Mouse (Mus musculus): Measurements from ENCODE around the gene Kri1. TPM values are rescaled to one million over a fixed set of nuclear protein-coding genes. Genes with fewer than 3 reads are reported as not detected.
"Not testable (repeated sequence)": the region's sequence is repeated elsewhere in the genome, so short reads cannot be mapped to it uniquely, and the experiment has no call there.

Gene Kri1
- polyA plus RNA-seq, 1 experiment from 2014 or later: 9.9 TPM

DNA sequence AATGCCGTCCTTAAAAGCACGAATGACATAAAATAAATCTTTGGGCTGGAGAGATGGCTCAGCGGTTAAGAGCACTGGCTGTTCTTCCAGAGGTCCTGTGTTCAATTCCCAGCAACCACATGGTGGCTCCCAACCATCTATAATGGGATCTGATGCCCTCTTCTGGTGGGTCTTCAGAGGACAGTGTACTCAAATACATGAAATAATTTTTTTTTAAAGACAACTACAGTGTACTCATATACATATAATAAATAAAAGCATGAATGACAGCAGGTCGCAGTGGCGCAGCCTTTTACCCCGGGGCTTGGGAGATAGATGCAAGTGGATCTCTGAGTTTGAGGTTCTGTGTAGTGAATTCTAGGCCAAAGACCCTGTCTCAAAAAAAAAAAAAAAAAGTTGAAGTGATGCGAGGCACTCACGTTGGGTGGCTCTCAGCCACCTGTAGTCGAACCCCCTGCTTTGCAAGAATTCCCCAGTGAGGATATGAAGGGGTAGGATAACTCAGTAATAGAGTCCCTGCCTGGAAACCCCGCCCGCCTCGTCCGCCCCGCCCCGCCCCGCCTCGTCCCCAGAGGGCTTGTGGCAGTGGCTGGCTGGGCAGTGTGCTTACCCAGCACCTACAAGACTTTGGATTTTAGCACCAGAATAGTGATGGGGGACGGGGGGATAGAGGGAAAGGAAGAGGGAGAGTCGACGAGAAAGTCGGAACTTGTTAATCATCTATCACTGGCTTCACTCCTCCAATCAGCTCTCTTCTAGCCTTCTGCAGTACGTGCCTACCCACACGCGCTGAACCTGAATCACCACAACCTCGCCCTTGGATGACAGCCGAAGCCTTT is 63.0 kb downstream of the Kri1 start:
- Histone ChIP-seq H3K36me3 (peaks cover 9% of the 10 kb centered on the region), H3K4me3 (replicated peaks) (peak overlapping the region; percentile 51), H3K27ac (peak overlapping the region; percentile 44), H3K4me1 (replicated peaks) (peaks cover 58% of the 10 kb centered on the region), H3K27me3 (no peaks in the 10 kb centered on the region), H3K9ac (peak overlapping the region; percentile 41; the same call in 1 of the 2 replicates), H3K4me2 (peak overlapping the region; percentile 72), H3K9me3 (replicated peaks) (no peaks in the 10 kb centered on the region; the same call in 1 of the 2 replicates)
- DNase-seq (peak; percentile 64), ATAC-seq (ENCODE audit: low read depth) (no peak)
- 18% methylated on average over 26 of the region's 26 CpGs for WGBS (ENCODE audit: insufficient replicate concordance)

GRCm38 (mm10) chr9:21223906-21224305 is 63.9 kb downstream of the Kri1 start:
- ATAC-seq (ENCODE audit: low read depth) (no peak), DNase-seq (no peak)
- peaks cover 54% of the 10 kb centered on the region for H3K4me1 ChIP-seq (replicated peaks)
- WGBS (ENCODE audit: insufficient replicate concordance): 77% methylated on average over 6 of the region's 6 CpGs
- H3K27me3 ChIP-seq: no peaks in the 10 kb centered on the region
- 0 out of 2 replicates have a peak, but pooled peaks cover under 1% of the 10 kb centered on the region for H3K36me3 ChIP-seq
- no peak overlapping the region for H3K4me2 ChIP-seq
- no peaks in the 10 kb centered on the region; the same call in 1 of the 2 replicates for H3K9me3 ChIP-seq (replicated peaks)
- no peak overlapping the region for H3K9ac ChIP-seq
- no peak overlapping the region for H3K4me3 ChIP-seq (replicated peaks)
- H3K27ac ChIP-seq: no peak overlapping the region

DNA sequence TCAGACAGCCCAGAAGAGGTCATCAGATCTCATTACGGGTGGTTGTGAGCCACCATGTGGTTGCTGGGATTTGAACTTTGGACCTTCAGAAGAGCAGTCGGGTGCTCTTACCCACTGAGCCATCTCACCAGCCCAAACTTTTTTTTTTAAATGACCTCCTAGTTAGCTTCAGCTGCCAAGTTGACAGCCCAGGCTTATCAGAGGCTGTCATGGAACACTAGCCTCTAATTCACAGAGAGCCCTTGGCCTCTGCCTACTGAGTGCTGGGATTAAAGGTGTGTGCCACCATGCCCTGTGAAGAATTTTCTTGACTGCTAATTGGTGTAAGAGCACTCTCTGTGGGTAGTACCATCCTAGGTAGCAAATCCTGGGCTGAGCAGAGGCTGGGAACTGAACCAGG is 64.3 kb downstream of the Kri1 start:
- H3K4me2 ChIP-seq; H3K9me3 ChIP-seq (replicated peaks); ATAC-seq (ENCODE audit: low read depth); DNase-seq; H3K27me3 ChIP-seq; H3K36me3 ChIP-seq; H3K27ac ChIP-seq; H3K4me3 ChIP-seq (replicated peaks); H3K9ac ChIP-seq: not testable (repeated sequence)
- WGBS (ENCODE audit: insufficient replicate concordance): 76% methylated on average over 2 of the region's 2 CpGs
- peaks cover 54% of the 10 kb centered on the region for H3K4me1 ChIP-seq (replicated peaks)

Other genes with a start within 250 kb of the Kri1 start
- 0.38 TPM in 1 of 2 replicates, not detected in the other for gene Zglp1, start 220.9 kb downstream of the Kri1 start, polyA plus RNA-seq (2015; fragmentation: Nextera tagmentation; extraction: Ambion mirVana)
- gene Gm49373, start 214.9 kb downstream of the Kri1 start, polyA plus RNA-seq (2015; fragmentation: Nextera tagmentation; extraction: Ambion mirVana): 0.56 and 0.68 TPM in 2 replicates
- gene Fdx1l, start 214.4 kb downstream of the Kri1 start, polyA plus RNA-seq (2015; fragmentation: Nextera tagmentation; extraction: Ambion mirVana): 36.6 and 41.0 TPM in 2 replicates
- 1.3 and 1.6 TPM in 2 replicates for gene Gm38431, start 196.0 kb downstream of the Kri1 start, polyA plus RNA-seq (2015; fragmentation: Nextera tagmentation; extraction: Ambion mirVana)
- gene Raver1, start 196.0 kb downstream of the Kri1 start, polyA plus RNA-seq (2015; fragmentation: Nextera tagmentation; extraction: Ambion mirVana): 18.4 and 27.0 TPM in 2 replicates
- gene Tyk2, start 156.7 kb downstream of the Kri1 start, polyA plus RNA-seq (2015; fragmentation: Nextera tagmentation; extraction: Ambion mirVana): 6.2 and 7.2 TPM in 2 replicates
- 170 and 200 TPM in 2 replicates for gene Cdc37, start 138.0 kb downstream of the Kri1 start, polyA plus RNA-seq (2015; fragmentation: Nextera tagmentation; extraction: Ambion mirVana)
- gene Pde4a, start 122.3 kb downstream of the Kri1 start, polyA plus RNA-seq (2015; fragmentation: Nextera tagmentation; extraction: Ambion mirVana): 2.0 and 2.1 TPM in 2 replicates
- gene Keap1, start 48.6 kb downstream of the Kri1 start, polyA plus RNA-seq (2015; fragmentation: Nextera tagmentation; extraction: Ambion mirVana): 31.9 TPM in 2 replicates
- 0.03 and 0.10 TPM in 2 replicates for gene S1pr5, start 39.5 kb downstream of the Kri1 start, polyA plus RNA-seq (2015; fragmentation: Nextera tagmentation; extraction: Ambion mirVana)
- gene Atg4d, start 22.7 kb downstream of the Kri1 start, polyA plus RNA-seq (2015; fragmentation: Nextera tagmentation; extraction: Ambion mirVana): 85.5 and 86.2 TPM in 2 replicates
- gene Cdkn2d, start 3.4 kb upstream of the Kri1 start, polyA plus RNA-seq (2015; fragmentation: Nextera tagmentation; extraction: Ambion mirVana): 104 and 105 TPM in 2 replicates
- 0.17 and 0.24 TPM in 2 replicates for gene Ap1m2, start 24.4 kb upstream of the Kri1 start, polyA plus RNA-seq (2015; fragmentation: Nextera tagmentation; extraction: Ambion mirVana)
- 17.3 and 19.1 TPM in 2 replicates for gene Slc44a2, start 32.7 kb upstream of the Kri1 start, polyA plus RNA-seq (2015; fragmentation: Nextera tagmentation; extraction: Ambion mirVana)
- 50.9 and 58.8 TPM in 2 replicates for gene Ilf3, start 79.9 kb upstream of the Kri1 start, polyA plus RNA-seq (2015; fragmentation: Nextera tagmentation; extraction: Ambion mirVana)
- gene Qtrt1, start 123.9 kb upstream of the Kri1 start, polyA plus RNA-seq (2015; fragmentation: Nextera tagmentation; extraction: Ambion mirVana): 24.3 and 28.6 TPM in 2 replicates
- 51.8 and 56.8 TPM in 2 replicates for gene Dnm2, start 136.9 kb upstream of the Kri1 start, polyA plus RNA-seq (2015; fragmentation: Nextera tagmentation; extraction: Ambion mirVana)
- gene Tmed1, start 222.3 kb upstream of the Kri1 start, polyA plus RNA-seq (2015; fragmentation: Nextera tagmentation; extraction: Ambion mirVana): 36.9 and 38.5 TPM in 2 replicates
- 3.5 and 4.1 TPM in 2 replicates for gene AB124611, start 238.2 kb upstream of the Kri1 start, polyA plus RNA-seq (2015; fragmentation: Nextera tagmentation; extraction: Ambion mirVana)

All from liver, embryonic 13.5 days (tissue).